Mouse (Mus musculus): ENCODE data around the gene Cldn5. TPM values are rescaled to one million over a fixed set of nuclear protein-coding genes. Genes with fewer than 3 reads are reported as not detected.
A peak's percentile ranks its signal among the peaks of the same experiment; 100 is the strongest.

Gene Cldn5
- polyA plus RNA-seq, 1 experiment from 2014 or later: not detected

DNA sequence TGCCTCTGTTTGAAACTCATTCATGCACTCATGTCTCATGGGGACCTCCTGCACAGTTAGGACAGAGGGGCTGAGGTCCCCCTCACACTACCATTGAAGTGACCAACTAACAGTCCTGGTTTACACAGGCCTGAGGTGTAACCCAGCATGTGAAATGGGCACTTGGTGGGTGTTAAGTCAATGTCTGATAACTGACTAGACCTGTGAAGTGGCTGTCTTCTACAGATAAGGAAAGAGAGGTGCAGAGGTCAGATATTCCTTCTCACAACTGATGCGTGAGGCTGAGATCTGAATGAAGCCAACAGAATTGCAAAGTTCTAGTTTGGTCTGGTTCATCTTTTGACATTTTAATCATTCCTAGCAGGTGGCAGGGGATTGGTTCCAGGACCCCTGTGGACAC is 8.8 kb downstream of the Cldn5 start:
- H3K27me3 ChIP-seq: no peaks in the 10 kb centered on the region
- TF ChIP-seq CTCF (IDR thresholded peaks at IDR 0.05): no peak
- no peak for ATAC-seq
- ChIA-PET POLR2A (interaction anchor here (0.6 kb wide), 1 partner anchor 90 kb away, joined by 4 read pairs; no protein-coding TSS in a partner anchor), CTCF (no interaction called here)
- DNase-seq (ENCODE audit: low read depth, low spot score): no peak
- in situ Hi-C loops (cut with MboI; ENCODE audit: low pct_unique_long_range_greater_than_20kb): no loop called here

DNA sequence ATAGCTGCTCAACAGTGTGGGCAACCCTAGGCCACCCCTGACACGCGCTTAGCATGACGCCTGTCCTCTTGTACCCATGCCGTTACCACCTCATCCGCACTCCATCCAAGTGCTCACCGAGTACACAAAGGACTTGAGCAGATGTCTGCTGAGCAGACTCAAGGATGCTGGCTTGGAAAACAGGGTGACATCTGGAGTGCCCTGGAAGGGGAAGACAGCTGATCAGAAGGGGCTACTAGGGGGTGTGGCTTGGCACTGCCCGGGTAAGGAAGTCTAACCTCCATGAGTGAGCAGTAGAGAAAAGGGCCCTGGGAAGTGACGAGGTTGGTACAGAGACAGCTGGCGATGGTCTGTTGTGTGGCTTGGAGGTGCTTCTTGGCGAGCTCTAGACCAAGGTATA is 10.0 kb downstream of the Cldn5 start:
- no peaks in the 10 kb centered on the region for H3K27me3 ChIP-seq
- no peak for ATAC-seq
- in situ Hi-C loops (cut with MboI; ENCODE audit: low pct_unique_long_range_greater_than_20kb): no loop called here
- ChIA-PET POLR2A (no interaction called here), CTCF (interaction anchor here (0.8 kb wide), 1 partner anchor 21 kb away, joined by 3 read pairs; no protein-coding TSS in a partner anchor)
- no peak for DNase-seq (ENCODE audit: low read depth, low spot score)
- TF ChIP-seq CTCF (IDR thresholded peaks at IDR 0.05): no peak

DNA sequence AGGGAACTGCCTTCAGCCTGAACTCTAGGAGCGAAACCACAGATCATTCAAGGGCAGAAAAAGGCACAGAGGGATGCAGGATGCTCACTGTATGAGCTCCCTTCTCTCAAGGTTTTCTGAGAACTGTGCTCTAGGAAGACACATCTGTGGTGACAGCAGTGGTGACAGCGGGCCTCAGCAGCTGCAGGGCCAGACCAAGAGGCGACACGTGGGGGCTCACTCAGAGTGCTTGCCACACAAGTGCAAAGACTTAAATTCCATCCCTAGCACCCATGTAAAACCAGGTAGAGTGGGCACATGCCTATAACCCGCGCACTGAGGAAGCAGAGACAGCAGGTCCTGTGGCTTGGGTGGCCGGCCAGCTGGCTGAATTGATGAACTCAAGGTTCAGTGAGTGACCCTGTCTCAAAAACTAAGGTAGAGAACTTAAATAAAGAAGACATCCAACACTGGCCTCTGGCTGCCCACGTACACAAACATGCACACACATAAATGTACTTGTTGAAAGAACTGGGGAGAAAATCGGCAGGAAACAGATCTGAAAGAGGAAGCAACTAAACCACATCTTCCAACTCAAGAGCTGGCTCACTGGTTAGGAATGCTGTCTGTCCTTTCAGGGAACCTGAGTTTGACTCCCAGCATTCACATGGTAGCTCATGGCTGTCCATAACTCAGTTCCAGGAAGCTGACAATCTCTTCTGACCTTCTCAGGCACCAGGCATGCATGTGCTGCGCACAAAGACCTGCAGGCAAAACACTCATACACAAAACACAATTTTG is 12.2 kb downstream of the Cldn5 start:
- ChIA-PET CTCF (interaction anchor here (1.0 to 2.2 kb wide), 4 partner anchors 10 to 102 kb away, joined by 3 to 7 read pairs (median 4); no protein-coding TSS in a partner anchor), POLR2A (no interaction called here)
- ATAC-seq (peak; percentile 55), DNase-seq (ENCODE audit: low read depth, low spot score) (peak; percentile 31)
- TF ChIP-seq CTCF (IDR thresholded peaks at IDR 0.05): no peak
- in situ Hi-C loops (cut with MboI; ENCODE audit: low pct_unique_long_range_greater_than_20kb): no loop called here
- H3K27me3 ChIP-seq: no peaks in the 10 kb centered on the region

DNA sequence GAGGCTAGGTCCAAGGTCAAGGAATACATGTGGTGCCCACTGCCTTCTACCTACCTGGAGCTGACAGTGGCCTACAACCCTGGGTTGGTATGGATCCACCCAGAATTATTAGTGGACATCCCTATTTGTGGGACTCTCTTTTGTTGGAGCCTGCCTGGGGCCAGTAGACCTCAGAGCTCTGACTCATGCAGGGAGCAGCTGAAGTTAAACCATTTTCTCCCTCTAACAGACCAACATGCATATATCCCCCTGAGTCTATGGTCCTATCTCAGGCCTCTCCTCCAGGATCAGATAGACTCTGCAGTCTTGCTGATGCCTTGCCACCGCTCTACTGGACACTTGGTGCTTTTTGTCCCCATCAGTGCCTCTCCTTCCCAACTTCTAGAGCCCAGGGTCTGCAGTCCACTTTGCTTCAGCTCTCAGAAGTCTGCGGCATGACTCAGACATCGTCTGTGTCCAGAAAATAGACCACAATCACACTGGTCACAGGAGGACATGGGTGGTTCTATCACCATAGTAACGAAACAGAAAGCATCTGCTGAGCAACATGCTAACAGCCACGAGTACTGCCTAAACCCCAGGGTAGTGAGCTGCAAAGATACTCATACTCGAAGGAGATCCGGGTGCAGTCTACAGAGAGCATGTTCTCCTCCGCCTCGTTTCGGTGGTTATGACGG is 18.7 kb downstream of the Cldn5 start:
- ChIA-PET CTCF (interaction anchor here (1.1 to 1.2 kb wide), 2 partner anchors 89 to 100 kb away, joined by 3 to 6 read pairs; no protein-coding TSS in a partner anchor), POLR2A (no interaction called here)
- ATAC-seq: peak; percentile 65
- no peak for TF ChIP-seq CTCF (IDR thresholded peaks at IDR 0.05)
- in situ Hi-C loops (cut with MboI; ENCODE audit: low pct_unique_long_range_greater_than_20kb): loop anchor here (5.0 kb wide), 1 partner anchor 98 kb away; no protein-coding TSS in a partner anchor
- no peaks in the 10 kb centered on the region for H3K27me3 ChIP-seq
- DNase-seq (ENCODE audit: low read depth, low spot score): peak; percentile 61

DNA sequence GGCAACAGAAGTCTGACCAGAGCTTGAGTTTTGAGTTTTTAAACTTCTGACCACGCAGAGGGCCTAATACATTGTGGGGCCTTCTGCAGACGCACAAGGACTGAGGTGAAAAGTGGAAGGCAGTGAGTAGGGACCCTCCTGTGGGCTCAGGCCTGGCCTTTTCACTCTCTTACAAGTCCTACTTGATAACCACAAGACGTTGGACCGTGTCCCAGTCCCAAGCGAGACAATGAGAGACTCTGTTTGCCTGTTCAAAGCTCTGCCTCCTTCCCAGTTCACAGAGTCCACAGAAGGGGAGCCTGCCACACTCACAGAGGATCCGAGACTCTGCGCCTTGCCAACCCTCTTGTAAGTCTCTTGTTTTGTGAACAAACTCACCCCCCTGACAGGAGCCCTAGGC is 20.0 kb downstream of the Cldn5 start:
- in situ Hi-C loops (cut with MboI; ENCODE audit: low pct_unique_long_range_greater_than_20kb): loop anchor here (5.0 kb wide), 1 partner anchor 99 kb away; no protein-coding TSS in a partner anchor
- DNase-seq (ENCODE audit: low read depth, low spot score): no peak
- ATAC-seq: no peak
- no peaks in the 10 kb centered on the region for H3K27me3 ChIP-seq
- POLR2A ChIA-PET: no interaction called here
- CTCF ChIA-PET: interaction anchor here (1.5 kb wide), 1 partner anchor 101 kb away, joined by 4 read pairs; no protein-coding TSS in a partner anchor
- TF ChIP-seq CTCF (IDR thresholded peaks at IDR 0.05): no peak

DNA sequence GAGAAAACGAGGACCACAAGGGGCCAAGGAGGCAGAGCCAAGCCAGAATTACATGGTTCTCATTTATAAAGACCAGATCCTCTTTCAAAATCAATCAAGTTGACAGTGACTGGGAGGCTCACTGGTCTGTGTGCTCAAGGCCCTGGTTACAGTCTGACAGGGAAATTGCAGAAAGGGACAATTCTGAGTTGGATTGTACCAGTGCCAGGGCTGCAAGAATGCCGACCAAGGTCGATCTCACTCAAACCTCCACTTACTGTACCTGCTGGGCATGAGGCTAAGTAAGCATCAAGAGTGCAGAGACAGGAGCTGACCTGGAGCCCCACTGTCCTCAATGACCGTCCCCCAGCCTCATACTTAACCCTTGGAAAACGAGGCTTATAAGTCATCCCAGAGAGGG is 21.5 kb downstream of the Cldn5 start:
- TF ChIP-seq CTCF (IDR thresholded peaks at IDR 0.05): no peak
- DNase-seq (ENCODE audit: low read depth, low spot score): no peak
- CTCF ChIA-PET: interaction anchor here (0.6 to 3.4 kb wide), 11 partner anchors 9 to 110 kb away, joined by 3 to 17 read pairs (median 4); partner anchors contain the start of genes Cdc45 and Ufd1
- ATAC-seq: no peak
- H3K27me3 ChIP-seq: no peaks in the 10 kb centered on the region
- in situ Hi-C loops (cut with MboI; ENCODE audit: low pct_unique_long_range_greater_than_20kb): loop anchor here (5.0 kb wide), 1 partner anchor 101 kb away; no protein-coding TSS in a partner anchor
- POLR2A ChIA-PET: no interaction called here

DNA sequence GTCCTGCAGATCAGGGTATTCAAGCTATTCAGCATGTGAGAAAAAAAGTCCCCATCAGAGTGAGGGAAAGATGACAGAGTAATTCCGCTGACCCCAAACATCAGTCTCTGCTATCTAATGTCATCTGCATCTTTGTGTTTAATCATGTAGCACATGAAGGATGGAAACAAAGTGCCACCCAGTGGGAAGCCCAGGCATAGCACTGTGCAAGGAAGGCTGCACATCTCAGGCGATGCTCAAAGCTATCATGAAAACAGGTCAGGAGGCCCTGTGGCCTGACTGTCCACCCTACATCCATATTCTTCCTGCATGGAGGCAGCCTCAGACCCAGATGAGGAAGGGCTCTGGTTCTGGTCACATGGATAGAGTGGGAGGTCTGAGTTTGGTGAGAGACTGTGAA is 22.2 kb downstream of the Cldn5 start:
- no peaks in the 10 kb centered on the region for H3K27me3 ChIP-seq
- ChIA-PET CTCF (interaction anchor here (0.6 to 3.4 kb wide), 12 partner anchors 9 to 455 kb away, joined by 3 to 17 read pairs (median 4); partner anchors contain the start of genes Cdc45 and Ufd1), POLR2A (no interaction called here)
- in situ Hi-C loops (cut with MboI; ENCODE audit: low pct_unique_long_range_greater_than_20kb): loop anchor here (5.0 kb wide), 1 partner anchor 102 kb away; no protein-coding TSS in a partner anchor
- peak; percentile 84 for TF ChIP-seq CTCF (IDR thresholded peaks at IDR 0.05)
- ATAC-seq (peak; percentile 62), DNase-seq (ENCODE audit: low read depth, low spot score) (no peak)

DNA sequence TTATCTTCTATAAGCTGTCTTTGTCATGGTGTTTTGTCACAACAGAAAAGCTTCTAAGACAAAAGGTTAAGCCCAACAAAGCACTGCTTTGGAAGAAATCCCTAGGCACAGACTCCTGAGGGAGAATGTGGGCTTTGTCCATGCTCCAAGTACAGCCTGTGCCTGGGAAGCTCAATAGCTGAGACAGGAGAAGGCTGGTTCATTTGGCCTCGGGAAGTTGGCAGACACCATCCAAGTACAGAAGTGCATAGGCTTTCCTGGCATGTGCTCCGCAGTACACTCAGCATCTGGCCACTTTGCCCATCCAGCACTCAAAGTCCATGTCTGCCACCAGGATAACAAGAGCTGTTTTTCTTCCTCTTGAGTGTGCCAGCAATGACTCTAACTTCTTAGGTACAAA is 29.1 kb downstream of the Cldn5 start:
- POLR2A ChIA-PET: no interaction called here
- no peaks in the 10 kb centered on the region for H3K27me3 ChIP-seq
- CTCF ChIA-PET: interaction anchor here (0.6 to 1.1 kb wide), 2 partner anchors 10 to 109 kb away, joined by 3 read pairs; no protein-coding TSS in a partner anchor
- ATAC-seq: no peak
- in situ Hi-C loops (cut with MboI; ENCODE audit: low pct_unique_long_range_greater_than_20kb): no loop called here
- TF ChIP-seq CTCF (IDR thresholded peaks at IDR 0.05): no peak
- no peak for DNase-seq (ENCODE audit: low read depth, low spot score)

DNA sequence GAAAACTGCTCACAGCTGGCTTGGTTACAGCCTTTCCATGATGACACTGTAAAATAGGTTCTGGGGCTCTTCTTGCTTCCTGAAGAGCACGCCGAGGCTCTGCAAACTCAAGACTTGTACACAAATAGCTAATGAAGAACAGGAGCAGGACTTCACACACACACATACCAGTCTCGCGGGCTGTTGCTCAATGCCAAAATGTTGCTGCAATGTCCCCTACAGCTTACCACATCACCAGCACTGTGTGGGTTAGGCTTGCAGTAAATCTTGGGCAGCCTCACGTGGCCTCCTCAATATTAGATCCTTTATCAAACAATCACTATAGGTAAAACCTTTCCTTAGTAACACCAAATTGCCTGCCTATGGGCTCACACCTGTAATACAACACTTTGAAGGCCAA is 32.4 kb downstream of the Cldn5 start:
- POLR2A ChIA-PET: no interaction called here
- CTCF ChIA-PET: interaction anchor here (1.7 kb wide), 1 partner anchor 10 kb away, joined by 4 read pairs; no protein-coding TSS in a partner anchor
- no peak for DNase-seq (ENCODE audit: low read depth, low spot score)
- no peaks in the 10 kb centered on the region for H3K27me3 ChIP-seq
- no peak for TF ChIP-seq CTCF (IDR thresholded peaks at IDR 0.05)
- in situ Hi-C loops (cut with MboI; ENCODE audit: low pct_unique_long_range_greater_than_20kb): no loop called here
- no peak for ATAC-seq

DNA sequence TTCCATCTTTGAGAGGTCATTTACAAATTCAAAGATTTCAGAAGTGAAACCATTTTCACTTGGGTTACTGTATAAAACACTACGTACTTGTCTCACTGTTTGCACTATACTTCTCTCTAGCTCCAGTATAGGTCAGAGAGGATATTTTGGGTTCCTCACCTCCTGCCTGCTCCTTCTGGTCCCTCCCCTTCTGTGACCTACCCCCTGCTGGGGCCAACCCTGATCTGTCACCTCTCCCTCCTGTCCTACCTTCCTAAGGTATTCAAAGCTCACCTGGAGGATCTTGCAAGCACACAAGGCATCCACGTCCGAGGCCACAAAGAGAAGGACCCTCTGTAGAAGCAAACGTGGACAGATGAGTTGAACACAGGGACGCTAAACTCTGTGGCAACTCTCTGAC is 34.4 kb downstream of the Cldn5 start:
- ChIA-PET CTCF (interaction anchor here (1.0 to 1.5 kb wide), 2 partner anchors 12 to 124 kb away, joined by 3 to 4 read pairs; no protein-coding TSS in a partner anchor), POLR2A (no interaction called here)
- in situ Hi-C loops (cut with MboI; ENCODE audit: low pct_unique_long_range_greater_than_20kb): no loop called here
- no peak for TF ChIP-seq CTCF (IDR thresholded peaks at IDR 0.05)
- DNase-seq (ENCODE audit: low read depth, low spot score) (no peak), ATAC-seq (no peak)
- no peaks in the 10 kb centered on the region for H3K27me3 ChIP-seq
